Comparison of ENCODE assay signal across 34 mouse cellular contexts in genomic region chr10:71144191-71144590, GRCm38 (mm10).
"Had no signal": no experiment of that assay in that cellular context is flagged by ENCODE, and none has a peak within 500 bp of the region (broad histone marks: within the 10 kb centered on the region; RNA-seq: fewer than 3 reads in every experiment).

No protein-coding gene starts in this region.

- H3K4me3 ChIP-seq: heart, embryonic 10.5 days; heart, embryonic 12.5 days; heart, embryonic 13.5 days; heart, embryonic 15.5 days; hindbrain, embryonic 10.5 days; hindbrain, embryonic 12.5 days; hindbrain, embryonic 13.5 days; hindbrain, embryonic 15.5 days; intestine, embryonic 15.5 days; kidney, embryonic 15.5 days; layer of hippocampus, adult 2 months had no signal

- H3K27ac ChIP-seq: heart, embryonic 10.5 days; heart, embryonic 13.5 days; heart, embryonic 15.5 days; hindbrain, embryonic 10.5 days; hindbrain, embryonic 12.5 days; hindbrain, embryonic 13.5 days; hindbrain, embryonic 14.5 days; hindbrain, embryonic 15.5 days; hindbrain, postnatal 0 days; intestine, embryonic 15.5 days; kidney, embryonic 15.5 days; kidney, postnatal 0 days; layer of hippocampus, adult 2 months had no signal

- H3K9ac ChIP-seq: heart, embryonic 12.5 days; heart, embryonic 13.5 days; heart, embryonic 15.5 days; hindbrain, embryonic 12.5 days; hindbrain, embryonic 13.5 days; hindbrain, embryonic 14.5 days; hindbrain, embryonic 15.5 days; intestine, embryonic 15.5 days; kidney, embryonic 15.5 days had no signal

- H3K36me3 ChIP-seq: heart, embryonic 10.5 days; heart, embryonic 15.5 days; hindbrain, embryonic 10.5 days; hindbrain, embryonic 12.5 days; hindbrain, embryonic 13.5 days; hindbrain, embryonic 15.5 days; intestine, embryonic 15.5 days; kidney, embryonic 15.5 days had no signal

- H3K27me3 ChIP-seq: heart, embryonic 12.5 days; heart, embryonic 13.5 days; heart, embryonic 15.5 days; hindbrain, embryonic 12.5 days; hindbrain, embryonic 13.5 days; hindbrain, embryonic 15.5 days; intestine, embryonic 15.5 days; kidney, embryonic 15.5 days had no signal

- H3K4me1 ChIP-seq: hindbrain, embryonic 13.5 days; hindbrain, embryonic 15.5 days had no signal

- DNase-seq: heart, postnatal 10 days; heart, postnatal 14 days; heart, postnatal 36 days; heart, postnatal 4 days; kidney, adult 11 months; kidney, adult 18-20 months; kidney, adult 2 months; kidney, adult 8-10 months; kidney, adult 9 months; kidney, postnatal 10 days; kidney, postnatal 14 days; kidney, postnatal 25 days; kidney, postnatal 36 days; kidney, postnatal 4 days; layer of hippocampus, adult 9-11 months; layer of hippocampus, postnatal 36 days had no signal

- ATAC-seq: hindbrain, embryonic 16.5 days; hindbrain, postnatal 0 days; inflammation-experienced regulatory T-cells, adult 6 months; intestine, embryonic 15.5 days; intestine, embryonic 16.5 days; intestine, postnatal 0 days had no signal

- H3K9me3 ChIP-seq: heart, embryonic 10.5 days; heart, embryonic 15.5 days; hindbrain, embryonic 13.5 days; hindbrain, embryonic 15.5 days; intestine, embryonic 15.5 days; kidney, embryonic 15.5 days had no signal

- H3K4me2 ChIP-seq: heart, embryonic 12.5 days; heart, embryonic 13.5 days; heart, embryonic 15.5 days; hindbrain, embryonic 12.5 days; hindbrain, embryonic 13.5 days; hindbrain, embryonic 14.5 days; hindbrain, embryonic 15.5 days; intestine, embryonic 15.5 days; kidney, embryonic 15.5 days had no signal
